Mouse (Mus musculus) T-helper 2 cell (primary cell): ENCODE data around the gene Sik2.

Experiments used
- in situ Hi-C: fragments of 300-600 bp; cut with MboI, MseI; formaldehyde crosslinking; loops from one replicate; pipeline ENCODE4 v1.15.1; 2025; ENCODE audit warnings: high pct_unique_total_duplicates

Gene Sik2

DNA sequence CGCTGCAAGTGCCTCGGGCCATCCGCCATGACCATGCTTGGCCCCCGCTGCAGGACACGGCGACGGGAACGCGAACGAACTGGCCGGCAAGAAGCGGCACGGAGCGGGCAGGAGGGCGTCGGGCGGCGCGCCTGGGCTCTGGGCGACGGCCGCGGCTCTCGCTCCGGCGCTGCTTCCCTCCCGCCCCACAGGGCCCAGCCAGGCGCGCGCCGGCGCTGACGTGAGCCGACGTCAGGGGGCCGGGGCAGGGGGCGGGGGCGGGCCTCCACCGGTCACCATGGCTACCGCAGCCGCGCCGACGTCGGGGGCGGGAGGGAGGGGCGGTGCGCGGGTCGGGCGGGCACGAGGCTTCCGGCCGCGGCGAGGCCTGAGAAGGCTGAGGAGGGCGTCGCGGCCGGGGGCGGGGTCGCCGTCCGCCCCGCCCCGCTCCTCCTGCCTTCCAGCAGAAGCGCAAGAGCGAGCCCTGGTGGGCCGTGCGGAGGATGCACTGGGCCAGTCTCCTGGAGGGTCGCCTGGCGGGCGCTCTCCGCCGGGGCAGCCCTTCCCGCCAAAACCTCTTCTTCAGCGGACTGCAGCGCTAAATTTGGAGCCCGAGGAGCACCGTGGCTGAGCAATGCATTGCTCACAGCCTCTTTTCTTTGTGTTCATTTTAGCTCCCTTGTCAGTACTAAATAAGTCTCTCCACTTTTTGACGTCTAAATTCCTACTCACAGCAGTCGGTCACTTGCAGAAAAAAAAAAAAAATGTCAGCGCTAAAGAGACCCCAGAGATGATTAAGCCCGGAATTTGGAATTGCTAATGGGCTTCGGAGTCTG, at the start of gene Sik2:
TSS of gene Sik2 (minus strand) at position 233 of the 815 bp plus-strand sequence.
- in situ Hi-C loops: no loop called here

DNA sequence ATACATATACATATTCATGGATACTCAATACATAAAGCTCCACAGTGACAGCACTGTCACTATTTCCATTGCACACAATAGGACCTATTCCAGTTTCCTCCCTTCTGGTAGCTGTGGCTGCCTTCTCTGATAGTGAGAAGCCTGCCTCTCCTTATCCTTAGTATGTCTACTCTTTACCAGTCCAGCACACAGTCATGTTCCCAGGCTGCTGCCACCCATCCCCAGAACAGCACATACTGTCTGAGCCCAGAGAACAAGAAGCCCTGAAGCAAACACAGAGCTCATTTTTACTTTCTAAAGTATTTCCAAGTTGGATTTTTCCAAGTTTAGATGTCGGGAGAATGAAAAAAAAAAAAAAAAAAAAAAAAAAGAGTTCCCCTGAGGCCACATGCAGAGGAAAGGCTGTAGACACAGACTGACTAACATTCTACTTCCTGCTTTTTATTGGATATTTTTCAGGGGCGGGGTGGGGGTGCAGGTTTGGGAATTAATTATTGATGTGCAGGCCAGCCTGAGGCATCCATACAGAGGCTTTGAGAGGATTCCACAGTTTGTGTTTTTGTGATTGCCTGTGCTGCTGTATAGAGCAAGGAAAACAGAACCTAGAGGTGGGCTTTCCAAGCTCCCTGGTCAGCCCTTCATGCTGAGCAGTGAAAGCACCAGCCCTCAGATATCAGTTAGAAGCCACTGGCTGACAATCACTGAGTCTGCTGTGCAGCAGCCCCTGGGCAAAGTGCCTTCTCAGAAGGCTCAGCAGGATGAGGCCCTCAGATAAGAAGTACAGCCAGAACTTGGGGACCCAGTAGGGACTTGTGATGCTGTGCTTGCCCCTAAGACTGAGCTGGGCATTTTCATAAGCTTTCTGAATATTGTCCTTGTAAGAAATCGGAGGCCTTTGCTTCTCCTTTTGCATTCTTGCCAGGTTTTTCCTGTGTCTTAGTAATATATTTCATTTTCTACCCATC, 47.8 kb upstream of the Sik2 start:
- in situ Hi-C loops: no loop called here

DNA sequence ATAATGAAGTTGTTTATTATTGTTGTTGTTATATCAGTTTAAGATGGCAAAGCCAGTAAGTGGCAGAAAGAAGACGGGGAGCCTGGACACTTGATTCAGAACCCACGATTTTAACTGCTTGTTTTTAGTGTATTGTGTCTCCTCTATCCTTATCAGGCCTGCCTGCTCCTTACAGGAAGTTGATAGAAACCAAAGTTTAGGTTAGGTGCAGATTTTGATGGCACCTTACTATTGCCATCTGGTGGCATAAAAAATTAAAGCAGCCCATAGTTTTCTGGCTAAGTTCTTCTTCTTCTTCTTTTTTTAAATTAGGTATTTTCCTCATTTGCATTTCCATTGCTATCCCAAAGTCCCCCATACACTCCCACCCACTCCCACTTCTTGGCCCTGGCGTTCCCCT, 43.3 kb upstream of the Sik2 start:
- in situ Hi-C loops: no loop called here

DNA sequence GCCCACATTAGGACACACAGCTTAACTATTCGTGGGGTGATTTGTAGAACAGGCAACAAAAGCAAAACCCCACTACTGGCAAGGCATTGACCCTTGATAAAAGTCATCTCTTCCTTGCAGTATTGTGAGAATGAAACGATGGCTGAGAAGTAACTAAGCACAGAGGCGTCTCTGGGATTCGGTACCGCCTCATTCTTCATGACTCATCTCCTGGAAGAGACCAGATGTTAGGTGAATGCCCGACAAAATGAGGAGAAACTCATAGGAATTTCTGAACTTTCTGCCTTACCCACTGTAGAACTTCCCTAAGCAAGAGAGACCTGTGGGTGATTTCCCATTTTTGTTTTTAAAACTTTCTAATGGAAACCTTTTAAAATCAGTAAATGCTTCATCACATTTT, 33.3 kb upstream of the Sik2 start:
- in situ Hi-C loops: no loop called here

DNA sequence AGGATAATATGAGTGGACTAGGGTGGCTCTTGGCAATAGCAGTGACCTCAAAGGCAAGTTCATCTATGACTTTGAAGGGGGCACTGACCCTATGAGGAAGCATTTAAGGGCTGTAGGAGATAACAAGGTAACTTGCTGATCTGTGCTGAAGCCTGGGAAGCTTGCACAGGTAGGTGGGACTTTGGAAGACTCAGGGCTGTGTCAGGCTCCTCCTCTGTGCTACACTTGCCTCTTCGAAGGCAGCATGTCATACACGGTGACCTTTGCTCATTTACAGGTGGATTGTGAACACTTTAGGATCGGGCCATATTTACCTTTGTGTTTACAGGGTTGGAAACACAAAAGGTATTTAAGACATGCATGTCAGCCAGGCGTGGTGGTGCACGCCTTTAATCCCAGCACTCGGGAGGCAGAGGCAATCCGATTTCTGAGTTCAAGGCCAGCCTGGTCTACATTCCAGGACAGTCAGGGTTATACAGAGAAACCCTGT, 32.7 kb upstream of the Sik2 start:
- in situ Hi-C loops: no loop called here

DNA sequence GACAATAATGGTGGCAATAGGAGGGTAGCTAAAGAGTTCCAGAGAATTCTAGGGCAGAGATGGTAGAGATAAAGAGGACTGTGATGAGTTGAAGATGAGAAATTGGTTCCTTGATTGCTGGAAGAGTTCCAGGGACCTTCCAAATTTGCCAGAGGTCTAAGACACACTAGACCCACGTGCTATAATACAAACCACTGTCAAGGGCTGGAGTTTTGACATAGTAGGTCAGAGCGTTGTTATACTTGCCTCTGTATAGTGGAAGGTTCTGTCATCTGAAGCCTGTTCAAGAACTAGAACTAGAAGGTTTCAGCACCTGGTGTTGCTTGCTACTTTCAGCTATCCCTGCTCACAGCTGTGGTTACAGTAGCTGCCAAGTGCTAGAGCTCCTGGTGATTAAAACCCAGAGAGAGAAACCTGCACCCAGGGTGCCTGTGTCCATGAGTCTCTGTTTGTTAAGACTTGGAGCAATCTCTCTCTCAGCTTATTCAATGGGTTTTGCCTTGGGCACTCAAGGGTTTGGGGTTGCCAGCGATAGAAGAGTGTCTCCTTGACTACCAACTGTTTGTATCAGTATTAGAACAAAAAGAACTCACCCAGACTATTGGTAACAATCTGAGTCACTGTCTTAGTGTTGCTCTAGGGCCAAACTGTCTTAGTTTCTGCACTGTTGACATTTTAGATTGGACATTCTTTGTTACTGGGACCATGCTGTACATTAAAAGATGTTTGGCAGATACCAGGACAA, 24.1 kb upstream of the Sik2 start:
- in situ Hi-C loops: no loop called here

DNA sequence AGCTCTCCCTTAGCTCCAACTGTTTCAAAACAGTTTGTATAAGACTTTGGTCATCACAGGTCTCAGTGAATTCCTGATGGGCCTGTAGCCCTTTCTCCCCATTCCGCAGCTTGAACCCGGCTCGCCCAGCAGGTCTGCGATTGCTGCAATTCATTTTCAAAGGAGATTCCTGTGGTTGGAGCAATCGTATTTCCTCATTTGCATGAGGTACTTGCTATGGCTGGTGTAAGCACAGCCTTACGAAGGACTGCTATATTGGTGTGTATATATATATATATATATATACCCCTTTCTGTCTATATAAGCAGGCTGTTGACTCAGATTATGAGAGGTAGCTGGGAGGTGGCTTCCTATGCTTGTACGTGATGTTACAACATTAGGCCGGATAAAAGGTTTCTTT, 23.4 kb upstream of the Sik2 start:
- in situ Hi-C loops: no loop called here

DNA sequence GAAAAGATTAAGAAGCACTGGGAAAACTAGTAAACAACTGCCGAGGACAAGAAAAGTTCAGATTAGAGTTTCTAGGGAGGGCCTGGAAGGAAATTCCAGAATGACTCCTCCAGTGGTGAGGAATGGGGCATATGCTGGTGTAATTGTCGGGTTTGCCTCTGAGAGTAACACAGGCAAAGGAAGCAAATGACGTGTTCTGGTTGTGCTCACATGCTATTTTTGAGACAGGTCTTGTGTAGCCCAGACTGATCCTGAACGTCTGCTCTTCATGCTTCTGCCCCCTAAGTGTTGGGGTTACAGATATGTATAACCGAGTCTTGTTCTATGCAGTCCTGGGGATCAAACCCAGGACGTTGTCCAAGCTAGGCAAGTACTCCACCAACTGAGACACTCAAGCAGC, 22.7 kb upstream of the Sik2 start:
- in situ Hi-C loops: no loop called here

DNA sequence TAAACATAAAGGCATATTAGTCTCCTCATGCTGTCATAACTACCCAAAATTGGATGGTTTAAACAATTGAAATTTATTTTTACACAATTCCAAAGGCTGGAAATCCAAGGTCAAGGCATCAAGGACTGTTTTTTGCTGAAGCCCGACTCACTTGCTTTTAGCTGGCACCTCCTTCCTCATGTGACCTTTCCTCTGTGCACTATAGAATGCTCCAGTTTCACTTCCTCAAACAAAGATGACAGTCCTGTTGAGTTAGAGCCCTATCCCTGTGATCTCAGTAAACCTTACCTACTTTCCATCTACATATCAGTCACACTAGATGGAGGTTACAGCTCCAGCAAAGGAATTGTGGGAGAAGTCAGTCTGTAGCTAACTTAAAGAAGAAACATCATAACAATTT, 21.3 kb upstream of the Sik2 start:
- in situ Hi-C loops: no loop called here

DNA sequence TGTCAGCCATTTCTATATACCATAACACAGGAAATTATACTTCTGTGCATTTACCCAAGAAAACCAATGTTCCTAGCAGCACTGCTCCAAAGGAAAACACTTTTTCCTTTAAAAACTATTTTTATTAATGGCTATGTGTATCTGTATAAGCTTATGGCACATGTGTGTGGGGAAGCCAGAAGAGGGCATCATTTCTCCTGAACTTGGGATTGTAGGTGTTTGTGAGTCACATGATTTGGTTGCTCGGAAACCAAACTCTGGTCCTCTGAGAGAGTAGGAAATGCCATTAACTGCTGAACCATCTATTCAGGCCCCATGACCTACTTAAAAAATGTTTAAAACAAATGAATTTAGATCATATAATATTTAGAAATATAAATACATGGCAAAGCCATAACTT, 18.1 kb upstream of the Sik2 start:
- in situ Hi-C loops: no loop called here

DNA sequence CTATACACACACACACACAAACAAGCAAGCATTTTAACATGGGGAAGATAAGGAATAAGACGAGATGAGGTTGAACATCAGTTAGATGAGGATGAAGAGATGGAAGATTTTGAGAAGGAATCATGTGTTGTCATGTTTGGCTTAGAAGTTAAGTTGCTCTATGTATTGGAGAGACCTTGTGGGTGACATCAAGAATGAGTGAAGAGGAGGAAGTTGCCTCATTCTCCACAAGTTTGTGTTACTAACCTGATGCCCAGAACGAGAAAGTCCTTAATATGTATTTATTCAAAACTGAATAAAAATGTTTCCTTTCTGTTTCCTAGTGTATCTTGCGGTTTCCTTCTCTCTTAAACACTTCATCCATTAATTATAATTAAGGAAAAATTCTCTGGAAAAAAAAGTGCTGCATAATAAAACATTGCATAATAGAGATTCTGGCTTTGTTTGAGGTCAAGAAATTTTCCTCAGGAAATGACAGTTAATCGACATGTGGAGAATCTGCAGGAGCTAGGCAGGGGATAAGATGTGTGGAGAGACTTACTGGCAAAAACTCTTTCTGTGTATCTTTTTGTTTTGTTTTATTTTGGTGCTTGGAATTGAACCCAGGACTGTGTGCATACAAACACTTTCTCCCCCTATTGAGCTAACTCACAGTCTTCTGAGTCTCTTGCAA, 12.4 kb upstream of the Sik2 start:
- in situ Hi-C loops: no loop called here

DNA sequence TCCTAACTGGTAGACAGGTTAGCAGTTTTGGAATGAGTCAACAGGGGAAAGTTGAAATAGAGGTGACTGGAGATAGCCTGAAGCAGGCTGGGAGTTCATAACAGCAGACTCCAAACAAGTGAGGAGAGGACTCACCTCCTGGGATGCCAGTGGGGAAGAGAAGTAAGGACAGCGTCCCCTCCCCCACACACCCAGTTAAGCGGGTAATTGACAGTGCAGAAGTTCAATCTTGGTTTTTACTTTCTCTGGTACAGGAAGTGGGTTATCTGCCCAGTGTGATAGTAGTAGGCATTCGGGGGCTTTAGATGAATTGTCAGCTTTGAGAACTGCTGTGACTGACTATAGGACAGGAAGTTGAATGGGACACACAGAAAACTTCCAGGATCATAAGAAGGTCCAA, 11.5 kb upstream of the Sik2 start:
- in situ Hi-C loops: no loop called here

DNA sequence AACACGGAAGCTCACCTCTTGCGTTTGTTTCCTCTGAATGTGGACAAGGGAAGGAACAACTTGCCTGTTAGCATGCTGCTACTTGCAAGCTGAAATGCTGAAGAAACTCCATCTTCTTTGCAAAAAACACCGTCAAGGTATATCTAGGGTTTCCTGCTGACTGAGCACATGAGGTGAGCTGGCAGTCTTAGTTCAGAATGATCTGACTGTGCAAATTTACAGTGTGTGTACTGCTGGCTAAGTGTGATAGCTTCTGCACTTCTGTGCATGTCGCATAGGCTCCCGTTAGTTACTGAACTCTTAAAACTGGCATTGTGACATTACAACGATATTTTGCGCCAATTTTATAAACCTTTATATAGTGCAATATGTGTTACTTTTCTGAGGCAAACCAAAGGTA, 10.8 kb upstream of the Sik2 start:
- in situ Hi-C loops: no loop called here

DNA sequence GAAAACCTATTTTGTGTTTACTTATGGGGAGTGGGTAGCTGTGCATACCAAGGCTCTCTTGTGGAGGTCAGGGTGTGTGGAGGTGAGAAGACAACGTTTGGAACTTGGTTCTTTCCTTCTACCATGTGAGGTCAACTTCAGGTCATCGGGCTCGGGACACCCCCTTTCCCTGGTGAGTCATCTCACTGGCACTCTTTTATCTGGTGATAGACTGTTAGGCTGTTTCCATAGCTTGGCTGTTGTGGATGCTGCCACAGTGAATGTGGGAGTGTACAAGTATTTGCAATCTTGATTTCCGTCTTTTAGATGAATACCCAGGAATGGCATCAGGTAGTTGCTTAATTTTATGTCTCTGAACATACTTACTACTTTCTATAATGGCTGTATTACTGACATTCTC, 6.9 kb upstream of the Sik2 start:
- in situ Hi-C loops: no loop called here

DNA sequence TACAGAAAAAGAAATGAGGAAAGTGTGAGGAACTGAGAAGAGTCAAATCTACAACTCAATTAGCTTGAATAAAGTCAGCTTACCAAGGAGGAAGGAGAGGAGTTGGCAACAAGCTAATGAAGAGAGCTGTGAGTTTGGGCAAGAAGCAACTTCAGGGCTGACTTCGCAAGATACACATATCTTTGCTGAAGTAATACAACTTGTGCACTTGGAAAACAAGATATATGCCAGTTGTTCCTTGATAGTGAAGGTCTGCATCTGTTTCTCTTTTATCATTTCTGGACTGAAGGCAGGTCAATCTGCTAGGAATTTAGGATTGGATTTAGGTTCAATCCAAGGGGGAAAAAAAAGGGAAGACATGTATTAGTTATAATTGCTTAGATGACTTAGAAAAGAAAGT, 4.8 kb upstream of the Sik2 start:
- in situ Hi-C loops: no loop called here

DNA sequence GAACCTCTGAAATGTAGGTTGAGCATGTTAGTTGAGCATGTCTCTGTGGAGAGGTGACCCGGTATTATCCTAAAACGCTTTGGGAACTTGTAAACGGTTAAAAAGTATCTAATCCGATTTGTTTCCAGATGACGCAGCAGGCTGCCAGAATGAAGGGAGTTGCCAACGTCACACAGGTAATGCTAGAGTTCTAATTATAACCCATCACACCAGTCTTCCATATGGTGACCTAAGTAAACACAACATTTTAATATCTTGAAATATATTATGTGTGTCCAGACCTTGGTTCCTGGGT, 730 bp upstream of the Sik2 start:
- in situ Hi-C loops: no loop called here

DNA sequence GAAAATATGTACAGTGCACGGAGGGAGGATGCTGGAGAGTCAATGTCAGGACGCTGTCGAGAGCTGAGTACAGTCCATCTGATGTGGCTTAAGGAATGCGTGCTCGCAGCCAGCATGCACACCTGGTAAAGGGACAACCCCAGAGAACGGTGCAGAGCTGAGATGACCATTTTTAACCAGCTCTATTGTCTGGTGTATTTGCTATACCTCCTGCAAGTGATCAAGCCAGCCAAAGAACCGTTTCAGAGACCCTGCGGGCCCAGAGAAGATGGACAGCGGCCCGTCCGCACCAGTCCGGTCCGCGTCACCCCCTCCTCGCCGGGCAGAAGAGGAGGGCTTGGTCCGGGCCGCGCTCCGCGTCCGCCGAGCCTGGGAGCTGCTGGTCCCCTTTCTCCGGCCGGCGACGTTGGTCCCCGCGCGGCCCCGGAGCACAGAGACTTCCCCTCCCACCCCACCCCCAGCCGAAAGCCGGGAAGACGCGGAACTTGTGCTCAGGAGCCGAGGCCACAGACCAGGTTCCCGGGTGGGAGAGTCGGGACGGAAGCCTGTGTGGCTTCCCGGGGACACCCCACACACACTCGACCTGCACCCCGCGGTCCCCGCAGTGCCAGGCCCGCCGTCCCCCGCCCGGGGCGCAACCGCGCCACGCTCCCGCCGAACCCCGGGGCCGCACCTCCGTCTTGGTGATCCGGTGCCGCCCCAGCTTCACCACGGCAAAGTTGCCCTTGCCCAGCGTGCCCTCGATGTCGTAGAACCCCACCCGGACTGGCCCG, 619 bp downstream of the Sik2 start:
- in situ Hi-C loops: no loop called here

DNA sequence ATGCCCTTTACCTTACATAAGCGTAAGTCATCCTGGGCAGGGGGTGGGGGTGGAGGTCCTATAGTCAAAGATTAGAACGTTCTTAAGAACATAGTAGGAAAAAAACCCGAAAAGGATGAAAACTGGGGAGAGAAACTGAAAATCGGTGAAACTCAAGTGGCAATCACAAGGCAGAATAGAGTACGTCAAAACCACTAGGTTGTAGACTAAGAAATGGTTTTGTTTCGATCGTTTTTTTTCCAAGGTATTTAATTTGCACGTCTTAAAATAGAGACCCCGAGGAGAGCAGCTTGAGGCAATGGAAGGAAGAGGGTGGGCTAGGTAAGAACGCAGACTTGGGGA, 1.2 kb downstream of the Sik2 start:
- in situ Hi-C loops: no loop called here

DNA sequence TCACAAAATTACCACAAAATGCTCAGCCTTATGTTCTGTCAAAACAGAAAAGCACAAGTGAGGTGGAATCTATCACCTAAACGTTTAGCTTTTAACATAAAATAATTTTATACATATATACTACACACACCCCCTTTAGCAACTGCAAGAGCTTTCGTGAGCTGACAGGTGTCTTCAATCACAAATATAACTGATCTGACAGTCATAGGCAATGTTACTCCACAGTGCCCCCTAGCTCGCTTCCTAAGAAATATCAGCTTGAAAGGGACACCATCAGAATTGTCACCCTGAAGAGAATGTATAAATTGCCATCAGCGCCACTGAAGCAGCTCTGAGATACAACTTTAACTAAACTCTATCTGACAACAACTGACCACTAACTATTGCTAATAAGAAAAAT, 2.0 kb downstream of the Sik2 start:
- in situ Hi-C loops: no loop called here

DNA sequence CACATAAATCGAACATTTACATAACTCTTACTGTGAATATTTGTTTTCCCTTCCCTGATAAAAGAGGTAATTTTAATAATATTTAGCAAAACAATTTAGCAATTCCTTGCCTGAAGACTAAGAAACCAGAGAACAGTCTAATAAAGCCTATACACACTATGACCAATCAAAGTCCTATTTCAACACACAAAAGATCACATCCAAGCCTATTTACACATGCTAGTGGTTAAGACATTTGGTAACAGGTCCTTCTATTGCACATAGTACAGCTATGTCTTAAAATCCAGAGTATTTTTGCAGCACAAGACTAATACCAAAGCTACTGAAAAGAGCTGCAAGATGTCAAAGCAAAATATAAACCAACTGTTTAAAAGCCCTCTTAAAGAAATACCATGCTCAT, 4.8 kb downstream of the Sik2 start:
- in situ Hi-C loops: no loop called here

DNA sequence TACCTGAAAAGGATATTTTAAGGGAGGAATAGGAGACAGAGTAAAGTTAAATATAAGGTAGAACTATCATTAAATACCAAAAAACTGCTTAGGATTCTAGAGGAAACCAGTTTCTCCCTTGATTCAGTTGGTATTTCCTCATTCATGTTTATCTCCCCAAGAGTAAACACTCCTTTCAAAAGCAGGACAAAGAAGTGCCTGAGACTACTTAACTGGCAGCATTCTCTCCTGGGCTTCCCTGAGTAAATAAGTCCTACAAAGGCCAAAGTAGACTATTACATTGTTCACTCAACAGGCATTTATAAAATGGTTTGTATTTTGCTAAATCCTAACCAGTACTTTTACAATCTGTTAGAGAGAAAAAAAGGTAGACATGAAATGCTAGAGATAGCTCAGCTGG, 22.2 kb downstream of the Sik2 start:
- in situ Hi-C loops: loop anchor here (10.0 kb wide), 1 partner anchor 132 kb away; no protein-coding TSS in a partner anchor
